ENCODE assay signal across 14 mouse cellular contexts in the genomic region with DNA sequence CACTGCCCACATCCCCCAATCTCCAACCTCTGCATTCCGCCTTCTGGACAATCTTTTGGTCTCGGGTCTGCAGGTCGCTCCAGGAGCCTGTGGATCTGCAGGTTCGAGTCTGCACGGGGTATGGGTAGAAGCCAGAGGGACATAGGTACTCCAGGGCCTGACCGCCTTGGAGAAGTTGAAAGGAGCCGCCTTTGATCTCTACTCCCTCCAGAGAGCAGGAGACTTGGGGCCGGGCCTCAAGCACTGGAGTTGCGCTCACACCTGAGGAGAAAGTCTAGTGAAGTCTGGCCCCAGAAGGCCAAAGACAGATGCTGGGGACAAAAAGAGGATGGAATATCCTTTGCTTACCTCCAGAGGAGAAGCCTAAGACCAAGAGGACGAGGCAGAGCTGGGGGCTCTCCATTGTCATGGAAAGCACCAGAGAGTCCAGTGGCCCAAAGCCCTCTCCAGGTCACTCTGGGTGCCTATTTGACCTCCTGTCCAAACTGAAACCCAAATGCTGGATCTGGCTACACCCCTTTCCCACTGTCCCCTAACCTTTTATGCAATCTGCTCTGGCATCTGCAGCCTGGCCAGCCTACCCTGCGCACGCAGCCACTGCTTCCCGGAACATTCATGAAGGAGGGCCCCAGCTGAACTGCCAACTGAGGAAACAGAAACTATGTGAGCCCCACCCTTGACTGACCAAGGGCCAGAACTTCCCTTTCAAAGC. TPM values are rescaled to one million over a fixed set of nuclear protein-coding genes. Genes with fewer than 3 reads are reported as not detected.
DNase-seq lines count a peak whose midpoint lies in the region; ATAC-seq lines count a peak whose summit lies in the region.
"Had no signal": no experiment of that assay in that cellular context is flagged by ENCODE, and none has a peak within 500 bp of the region (broad histone marks: within the 10 kb centered on the region; RNA-seq: fewer than 3 reads in every experiment).

No protein-coding gene starts in this region.

- H3K9me3 ChIP-seq in liver, embryonic 13.5 days (replicated peaks), result no peaks in the 10 kb centered on the region
- H3K9me3 ChIP-seq in forebrain, embryonic 16.5 days (ENCODE audit: control insufficient read depth, low read length), result no peaks in the 10 kb centered on the region
- H3K9me3 ChIP-seq in hindbrain, embryonic 13.5 days, result no peaks in the 10 kb centered on the region
- H3K9me3 ChIP-seq: heart, embryonic 13.5 days; hindbrain, embryonic 15.5 days; neural tube, embryonic 12.5 days had no signal

- peaks cover 33% of the 10 kb centered on the region for H3K4me1 ChIP-seq in liver, embryonic 13.5 days (replicated peaks)
- H3K4me1 ChIP-seq in forebrain, embryonic 16.5 days (replicated peaks; ENCODE audit: control insufficient read depth, insufficient read depth, low read length), result no peaks in the 10 kb centered on the region
- no peaks in the 10 kb centered on the region for H3K4me1 ChIP-seq in hindbrain, embryonic 13.5 days (replicated peaks)
- H3K4me1 ChIP-seq: heart, embryonic 13.5 days; hindbrain, embryonic 15.5 days; neural tube, embryonic 12.5 days had no signal

- H3K36me3 ChIP-seq in liver, embryonic 13.5 days, result peaks cover 18% of the 10 kb centered on the region
- H3K36me3 ChIP-seq in forebrain, embryonic 16.5 days (ENCODE audit: control insufficient read depth, insufficient read depth), result no peaks in the 10 kb centered on the region
- H3K36me3 ChIP-seq in hindbrain, embryonic 13.5 days, result peaks cover 15% of the 10 kb centered on the region
- H3K36me3 ChIP-seq: hindbrain, embryonic 15.5 days had no signal

- 47% methylated on average over 13 of the region's 13 CpGs for WGBS in liver, embryonic 13.5 days (ENCODE audit: insufficient replicate concordance)
- WGBS in forebrain, embryonic 16.5 days, result 73% methylated on average over 13 of the region's 13 CpGs
- 71% methylated on average over 13 of the region's 13 CpGs for WGBS in hindbrain, embryonic 13.5 days

- DNase-seq in adrenal gland, adult 2 months, result peak; percentile 50
- DNase-seq in adrenal gland, postnatal 10 days, result no peak
- DNase-seq in urinary bladder, postnatal 14 days (ENCODE audit: low spot score), result peak; percentile 36
- DNase-seq in urinary bladder, postnatal 10 days (ENCODE audit: low spot score), result no peak
- DNase-seq in liver, embryonic 13.5 days, result no peak
- DNase-seq: forebrain, postnatal 0 days had no signal

- H3K27ac ChIP-seq in liver, embryonic 13.5 days, result peak overlapping the region; percentile 58
- H3K27ac ChIP-seq in forebrain, embryonic 16.5 days (ENCODE audit: low read length), result no peak overlapping the region
- H3K27ac ChIP-seq in hindbrain, embryonic 13.5 days, result no peak overlapping the region
- H3K27ac ChIP-seq: heart, embryonic 13.5 days; hindbrain, embryonic 15.5 days; neural tube, embryonic 12.5 days had no signal

- peak overlapping the region; percentile 41 for H3K4me3 ChIP-seq in liver, embryonic 13.5 days (replicated peaks)
- H3K4me3 ChIP-seq in forebrain, embryonic 16.5 days (replicated peaks; ENCODE audit: low read length), result no peak overlapping the region
- no peak overlapping the region for H3K4me3 ChIP-seq in hindbrain, embryonic 13.5 days
- H3K4me3 ChIP-seq: heart, embryonic 13.5 days; hindbrain, embryonic 15.5 days; neural tube, embryonic 12.5 days had no signal

- peak; percentile 71 for ATAC-seq in liver, embryonic 13.5 days (ENCODE audit: low read depth)
- no peak for ATAC-seq in forebrain, embryonic 16.5 days
- ATAC-seq in megakaryocyte, adult 5-6 weeks (ENCODE audit: poor library complexity, severe bottlenecking), result no peak
- ATAC-seq in hindbrain, embryonic 13.5 days (ENCODE audit: low FRiP score), result no peak
- ATAC-seq: activated CD4-positive, CD25-positive, alpha-beta regulatory T cell, adult 4 months; forebrain, postnatal 0 days had no signal

- H3K9ac ChIP-seq in liver, embryonic 13.5 days, result peak overlapping the region; percentile 48
- H3K9ac ChIP-seq in forebrain, embryonic 16.5 days (replicated peaks; ENCODE audit: low read depth, low read length), result no peak overlapping the region
- H3K9ac ChIP-seq in hindbrain, embryonic 13.5 days, result no peak overlapping the region
- H3K9ac ChIP-seq: forebrain, postnatal 0 days; heart, embryonic 13.5 days; hindbrain, embryonic 15.5 days; neural tube, embryonic 12.5 days had no signal

- H3K4me2 ChIP-seq in liver, embryonic 13.5 days, result peak overlapping the region; percentile 49
- no peak overlapping the region for H3K4me2 ChIP-seq in forebrain, embryonic 16.5 days (ENCODE audit: low read length)
- no peak overlapping the region for H3K4me2 ChIP-seq in hindbrain, embryonic 13.5 days
- H3K4me2 ChIP-seq: heart, embryonic 13.5 days; hindbrain, embryonic 15.5 days; neural tube, embryonic 12.5 days had no signal

- H3K27me3 ChIP-seq in liver, embryonic 13.5 days, result 0 out of 2 replicates have a peak, but pooled peaks cover 6% of the 10 kb centered on the region
- no peaks in the 10 kb centered on the region for H3K27me3 ChIP-seq in forebrain, embryonic 16.5 days (replicated peaks; ENCODE audit: control insufficient read depth, insufficient read depth, low read length)
- 0 out of 2 replicates have a peak, but pooled peaks cover 4% of the 10 kb centered on the region for H3K27me3 ChIP-seq in hindbrain, embryonic 13.5 days
- H3K27me3 ChIP-seq: hindbrain, embryonic 15.5 days; neural tube, embryonic 12.5 days had no signal

RNA-seq across cellular contexts. Expression of a gene that starts 0.5 kb away (rescaled TPM):
- total RNA-seq in adrenal gland, adult 2 months (2021), result 10 to 100 TPM; 18.4 to 29.0 TPM
- 4.6 and 7.9 TPM in 2 replicates for polyA plus RNA-seq in adrenal gland, adult 2 months (2012; rRNA removed)
- 100 to 1,000 TPM; 158 to 363 TPM for total RNA-seq in adrenal gland, postnatal 10 days (2021)
- polyA plus RNA-seq in liver, embryonic 13.5 days (2015; fragmentation: Nextera tagmentation; extraction: Ambion mirVana), result 118 and 133 TPM in 2 replicates
- 1.1 and 1.3 TPM in 2 replicates for polyA plus RNA-seq in forebrain, embryonic 16.5 days (2015; fragmentation: Nextera tagmentation; extraction: Ambion mirVana)
- 2.3 and 7.1 TPM in 2 replicates for total RNA-seq in megakaryocyte, adult 5-6 weeks (2015)
- total RNA-seq in megakaryocyte, adult 5-6 weeks (2017), result 1.7 and 3.4 TPM in 2 replicates
- polyA plus RNA-seq in hindbrain, embryonic 13.5 days (2015; fragmentation: Nextera tagmentation; extraction: Ambion mirVana), result 1.9 TPM in 2 replicates

RNA-seq across cellular contexts. Expression of a gene that starts 11.7 kb away (rescaled TPM):
- 10 to 100 TPM; 55.5 to 67.6 TPM for total RNA-seq in adrenal gland, adult 2 months (2021)
- 22.8 and 31.5 TPM in 2 replicates for polyA plus RNA-seq in adrenal gland, adult 2 months (2012; rRNA removed)
- 10 to 100 TPM; 44.2 to 48.4 TPM for total RNA-seq in adrenal gland, postnatal 10 days (2021)
- polyA plus RNA-seq in liver, embryonic 13.5 days (2015; fragmentation: Nextera tagmentation; extraction: Ambion mirVana), result 60.1 and 65.1 TPM in 2 replicates
- 87.5 and 97.7 TPM in 2 replicates for polyA plus RNA-seq in forebrain, embryonic 16.5 days (2015; fragmentation: Nextera tagmentation; extraction: Ambion mirVana)
- 35.4 and 45.1 TPM in 2 replicates for total RNA-seq in megakaryocyte, adult 5-6 weeks (2015)
- 25.1 and 26.2 TPM in 2 replicates for total RNA-seq in megakaryocyte, adult 5-6 weeks (2017)
- polyA plus RNA-seq in hindbrain, embryonic 13.5 days (2015; fragmentation: Nextera tagmentation; extraction: Ambion mirVana), result 82.7 and 88.9 TPM in 2 replicates

RNA-seq across cellular contexts. Expression of a gene that starts 11.8 kb away (rescaled TPM):
- total RNA-seq in adrenal gland, adult 2 months (2021), result 10 to 100 TPM; 62.1 to 65.8 TPM
- polyA plus RNA-seq in adrenal gland, adult 2 months (2012; rRNA removed), result 105 and 112 TPM in 2 replicates
- total RNA-seq in adrenal gland, postnatal 10 days (2021), result 10 to 100 TPM; 49.2 to 60.8 TPM
- 24.0 and 26.1 TPM in 2 replicates for polyA plus RNA-seq in liver, embryonic 13.5 days (2015; fragmentation: Nextera tagmentation; extraction: Ambion mirVana)
- 65.6 and 67.5 TPM in 2 replicates for polyA plus RNA-seq in forebrain, embryonic 16.5 days (2015; fragmentation: Nextera tagmentation; extraction: Ambion mirVana)
- total RNA-seq in megakaryocyte, adult 5-6 weeks (2015), result 13.3 and 17.1 TPM in 2 replicates
- 34.8 and 43.5 TPM in 2 replicates for total RNA-seq in megakaryocyte, adult 5-6 weeks (2017)
- 54.1 and 60.4 TPM in 2 replicates for polyA plus RNA-seq in hindbrain, embryonic 13.5 days (2015; fragmentation: Nextera tagmentation; extraction: Ambion mirVana)

RNA-seq across cellular contexts. Expression of a gene that starts 17.4 kb away (rescaled TPM):
- 10 to 100 TPM; 10.8 to 16.1 TPM for total RNA-seq in adrenal gland, adult 2 months (2021)
- 18.7 and 21.5 TPM in 2 replicates for polyA plus RNA-seq in adrenal gland, adult 2 months (2012; rRNA removed)
- total RNA-seq in adrenal gland, postnatal 10 days (2021), result 10 to 100 TPM; 13.5 to 17.8 TPM
- 0.54 and 0.80 TPM in 2 replicates for polyA plus RNA-seq in liver, embryonic 13.5 days (2015; fragmentation: Nextera tagmentation; extraction: Ambion mirVana)
- polyA plus RNA-seq in forebrain, embryonic 16.5 days (2015; fragmentation: Nextera tagmentation; extraction: Ambion mirVana), result 7.1 and 8.0 TPM in 2 replicates
- 0.78 and 1.1 TPM in 2 replicates for total RNA-seq in megakaryocyte, adult 5-6 weeks (2015)
- 0.98 and 1.0 TPM in 2 replicates for total RNA-seq in megakaryocyte, adult 5-6 weeks (2017)
- polyA plus RNA-seq in hindbrain, embryonic 13.5 days (2015; fragmentation: Nextera tagmentation; extraction: Ambion mirVana), result 13.5 and 13.9 TPM in 2 replicates
- polyA plus RNA-seq: activated CD4-positive, CD25-positive, alpha-beta regulatory T cell, adult 4 months had no signal

RNA-seq across cellular contexts. Expression of a gene that starts 20.0 kb away (rescaled TPM):
- not detected for total RNA-seq in adrenal gland, adult 2 months (2021)
- polyA plus RNA-seq in adrenal gland, adult 2 months (2012; rRNA removed), result 0.04 TPM in 1 of 2 replicates, not detected in the other
- under 1 TPM in 1 of 2 experiments, not detected in 1; 0.21 TPM for total RNA-seq in adrenal gland, postnatal 10 days (2021)
- 0.17 TPM in 1 of 2 replicates, not detected in the other for polyA plus RNA-seq in liver, embryonic 13.5 days (2015; fragmentation: Nextera tagmentation; extraction: Ambion mirVana)
- 0.29 TPM in 1 of 2 replicates, not detected in the other for polyA plus RNA-seq in forebrain, embryonic 16.5 days (2015; fragmentation: Nextera tagmentation; extraction: Ambion mirVana)
- not detected in 2 replicates for total RNA-seq in megakaryocyte, adult 5-6 weeks (2015)
- total RNA-seq in megakaryocyte, adult 5-6 weeks (2017), result 0.41 TPM in 1 of 2 replicates, not detected in the other
- polyA plus RNA-seq in hindbrain, embryonic 13.5 days (2015; fragmentation: Nextera tagmentation; extraction: Ambion mirVana), result 0.10 TPM in 1 of 2 replicates, not detected in the other
- total RNA-seq: forebrain, postnatal 0 days had no signal
- polyA plus RNA-seq: activated CD4-positive, CD25-positive, alpha-beta regulatory T cell, adult 4 months; forebrain, postnatal 0 days; heart, embryonic 13.5 days; hindbrain, embryonic 15.5 days; neural tube, embryonic 12.5 days; thymus, postnatal 0 days had no signal

Comparison
In these comparisons a context has a peak if more than half of its experiments do, and no peak if none do; other contexts are left out.
1. DNase-seq: peak in adrenal gland, adult 2 months (single experiment) and urinary bladder, postnatal 14 days (single experiment); none in adrenal gland, postnatal 10 days (single experiment), urinary bladder, postnatal 10 days (single experiment) and liver, embryonic 13.5 days (single experiment).
2. RNA of a gene that starts 0.5 kb away (polyA plus RNA-seq): 118 to 133 TPM in liver, embryonic 13.5 days; 4.6 to 7.9 TPM in adrenal gland, adult 2 months, 1.9 TPM in hindbrain, embryonic 13.5 days and 1.1 to 1.3 TPM in forebrain, embryonic 16.5 days; every median in the first group is over 10 times any median in the second.